Mouse (Mus musculus) liver, embryonic 14.5 days (tissue): Measurements from ENCODE around the gene Zfp423. TPM values are rescaled to one million over a fixed set of nuclear protein-coding genes. Genes with fewer than 3 reads are reported as not detected.

ENCODE experiments used
- ATAC-seq: fragments of 200-750 bp; cut with Nextera tagmentation; 2 replicates; pipeline ENCODE4 v1.8.0; 2017; ENCODE audit warnings: moderate number of reproducible peaks, mild to moderate bottlenecking, moderate library complexity; ENCODE audit not compliant: insufficient read depth
- DNase-seq, 3 experiments: peaks; one replicate each; pipeline ENCODE4 v3.0.0-alpha.2; 2012 to 2013; ENCODE audit warnings: low read depth in 3 of 3, low spot score in 3 of 3
- H3K27ac ChIP-seq: fragments of 300-500 bp; sonication (generic); 2 replicates; pipeline ENCODE4 v1.5.1; 2014; ENCODE audit warnings: moderate library complexity, mild to moderate bottlenecking, control low read depth, inconsistent platforms
- H3K27me3 ChIP-seq: fragments of 300-500 bp; sonication (generic); 2 replicates; pipeline ENCODE4 v1.6.1; 2014; ENCODE audit warnings: mild to moderate bottlenecking, low read length, moderate library complexity; ENCODE audit not compliant: control insufficient read depth, insufficient read depth
- H3K36me3 ChIP-seq: fragments of 300-500 bp; sonication (generic); replicated peaks from 2 replicates; pipeline ENCODE4 v1.6.1; 2014; ENCODE audit warnings: low read depth; ENCODE audit not compliant: control insufficient read depth, insufficient read depth
- H3K4me1 ChIP-seq, 2 experiments: fragments of 200-500 bp in 1 of 2; fragments of 300-500 bp in 1 of 2; sonication (generic) in 1 of 2; replicated peaks; 2 replicates each; pipeline ENCODE4 v1.6.1; 2012 to 2014; ENCODE audit warnings: antibody characterized with exemption in 1 of 2, inconsistent platforms in 1 of 2, low read length in 1 of 2; ENCODE audit not compliant: control insufficient read depth in 2 of 2, insufficient read depth in 2 of 2
- H3K4me2 ChIP-seq: fragments of 300-500 bp; sonication (generic); 2 replicates; pipeline ENCODE4 v1.6.1; 2014; ENCODE audit warnings: low read depth, mild to moderate bottlenecking, control low read depth, moderate library complexity
- H3K4me3 ChIP-seq, 2 experiments: fragments of 200-500 bp in 1 of 2; fragments of 300-500 bp in 1 of 2; sonication (generic) in 1 of 2; 2 replicates each; pipeline ENCODE4 v1.5.1; 2012 to 2014; ENCODE audit warnings: low read depth in 2 of 2, low read length in 2 of 2, mild to moderate bottlenecking in 2 of 2, control low read depth in 1 of 2, inconsistent platforms in 1 of 2, moderate library complexity in 1 of 2; ENCODE audit not compliant: insufficient read depth in 1 of 2
- H3K9ac ChIP-seq: fragments of 300-500 bp; sonication (generic); replicated peaks from 2 replicates; pipeline ENCODE4 v1.6.1; 2014; ENCODE audit warnings: mild to moderate bottlenecking, control low read depth, moderate library complexity
- H3K9me3 ChIP-seq: fragments of 300-500 bp; sonication (generic); 2 replicates; pipeline ENCODE4 v1.6.1; 2016; ENCODE audit warnings: low read length, mixed read lengths; ENCODE audit not compliant: control insufficient read depth
- CTCF ChIP-seq: IDR thresholded peaks from 2 replicates; pipeline ENCODE4 v1.5.1; 2016; ENCODE audit warnings: antibody characterized with exemption, low read depth, control low read depth
- EP300 ChIP-seq: IDR thresholded peaks from 2 replicates; pipeline ENCODE4 v1.6.1; 2016; ENCODE audit warnings: antibody characterized with exemption, low read depth
- WGBS: fragments of 180-500 bp; shearing (Covaris S2); extraction: QIAGEN DNeasy Blood & Tissue Kit; methylation state at CpG from one replicate; pipeline ENCODE4 v1.1.7; 2014; ENCODE audit not compliant: insufficient replicate concordance; 5-methylcytosine and 5-hydroxymethylcytosine counted together
- polyA plus RNA-seq, 2 experiments: library from polyadenylated mRNA; depleted of rRNA in 1 of 2; stranded (reverse) in 1 of 2; unstranded in 1 of 2; fragments of >200 nt; fragmentation: Nextera tagmentation in 1 of 2; extraction: Ambion mirVana in 1 of 2; gene quantifications; 2 replicates each; pipeline versions ENCODE4 v1.2.1 to v1.2.3; 2012 to 2014

Gene Zfp423
- polyA plus RNA-seq, 2 experiments, result 0.52 to 0.60 TPM

- ATAC-seq (no peak), DNase-seq (no peak)
- WGBS, result 63% methylated on average over 6 of the region's 6 CpGs
- peaks cover 0 to 3% of the 10 kb centered on the region in 2 experiments; a peak in 1 of 4 replicates for H3K4me1 ChIP-seq
- no peaks in the 10 kb centered on the region for H3K9me3 ChIP-seq
- H3K4me2 ChIP-seq, result no peak overlapping the region
- no peaks in the 10 kb centered on the region for H3K36me3 ChIP-seq
- H3K4me3 ChIP-seq, result no peak overlapping the region
- no peak for TF ChIP-seq EP300
- TF ChIP-seq CTCF, result no peak
- H3K27ac ChIP-seq, result no peak overlapping the region
- H3K27me3 ChIP-seq, result no peaks in the 10 kb centered on the region
- H3K9ac ChIP-seq, result no peak overlapping the region
These were observed 66.5 kb downstream of the Zfp423 start for GRCm38 (mm10) chr8:87892891-87893290.

- no peaks in the 10 kb centered on the region for H3K9me3 ChIP-seq
- no peak overlapping the region for H3K27ac ChIP-seq
- H3K4me3 ChIP-seq, result no peak overlapping the region
- no peaks in the 10 kb centered on the region for H3K27me3 ChIP-seq
- peaks cover 0 to 3% of the 10 kb centered on the region in 2 experiments; a peak in 1 of 4 replicates for H3K4me1 ChIP-seq
- DNase-seq, result no peak
- no peaks in the 10 kb centered on the region for H3K36me3 ChIP-seq
- H3K4me2 ChIP-seq, result no peak overlapping the region
- ATAC-seq, result no peak
- no peak for TF ChIP-seq CTCF
- no peak overlapping the region for H3K9ac ChIP-seq
These were observed 67.5 kb downstream of the Zfp423 start for GRCm38 (mm10) chr8:87891884-87892283.

DNA sequence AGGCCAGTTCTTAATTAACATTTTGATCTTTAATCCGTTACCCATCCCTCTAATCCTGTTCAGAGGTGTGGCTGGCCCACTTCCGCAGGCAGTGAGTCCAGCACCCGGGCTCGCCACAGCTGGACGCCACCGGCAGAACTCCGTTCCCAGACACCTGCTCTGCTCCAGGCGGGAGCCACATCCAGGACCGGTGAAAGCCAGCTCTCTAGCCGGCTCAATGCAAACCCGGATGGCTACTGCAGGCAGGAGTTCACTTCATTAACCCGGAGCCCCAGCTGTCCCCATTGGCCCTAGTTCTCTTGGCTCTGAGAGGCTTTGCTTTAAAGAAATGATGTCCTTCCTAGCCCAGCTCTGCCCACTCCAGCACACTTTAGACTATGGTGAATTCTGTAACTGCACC is 71.4 kb downstream of the Zfp423 start:
- DNase-seq (no peak), ATAC-seq (no peak)
- TF ChIP-seq CTCF, result no peak
- TF ChIP-seq EP300, result no peak
- Histone ChIP-seq H3K9me3 (no peaks in the 10 kb centered on the region), H3K4me2 (no peak overlapping the region), H3K9ac (no peak overlapping the region), H3K4me3 (no peak overlapping the region), H3K27ac (no peak overlapping the region), H3K36me3 (no peaks in the 10 kb centered on the region), H3K27me3 (no peaks in the 10 kb centered on the region), H3K4me1 (no peaks in the 10 kb centered on the region)
- WGBS, result 69% methylated on average over 12 of the region's 12 CpGs

DNA sequence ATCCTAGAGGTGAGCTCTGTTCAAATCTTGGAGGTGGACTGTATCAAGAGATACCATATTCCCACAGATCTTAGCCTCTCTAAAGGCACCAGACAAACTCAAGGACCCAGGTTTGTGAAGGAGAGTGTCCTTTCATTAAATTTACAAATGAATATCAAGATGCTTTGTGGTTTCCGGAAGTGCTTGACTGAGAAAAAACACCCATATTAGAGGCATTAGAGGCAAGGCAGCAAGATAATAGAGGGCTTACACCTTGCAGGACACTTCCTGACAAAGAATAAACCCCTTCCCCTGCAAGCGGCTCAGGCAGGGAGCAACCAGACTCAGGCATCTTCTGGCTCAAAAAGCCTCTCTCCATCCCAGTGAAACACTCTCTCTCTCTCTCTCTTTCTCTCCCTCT is 78.3 kb downstream of the Zfp423 start:
- 62% methylated on average over 2 of the region's 2 CpGs for WGBS
- ATAC-seq, result no peak

GRCm38 (mm10) chr8:87875852-87876251 is 83.5 kb downstream of the Zfp423 start:
- no peak for DNase-seq
- H3K36me3 ChIP-seq, result no peaks in the 10 kb centered on the region
- H3K9ac ChIP-seq, result no peak overlapping the region
- TF ChIP-seq EP300 (no peak), CTCF (no peak)
- 0 out of 4 replicates have a peak, but pooled peaks cover 0 to 2% of the 10 kb centered on the region in 2 experiments for H3K4me1 ChIP-seq
- 49% methylated on average over 6 of the region's 6 CpGs for WGBS
- H3K9me3 ChIP-seq, result no peaks in the 10 kb centered on the region
- no peak overlapping the region for H3K27ac ChIP-seq
- no peak for ATAC-seq
- no peak overlapping the region for H3K4me3 ChIP-seq
- H3K4me2 ChIP-seq, result no peak overlapping the region
- H3K27me3 ChIP-seq, result no peaks in the 10 kb centered on the region

More for the DNA sequence above, 78.3 kb downstream of the Zfp423 start:
- Histone ChIP-seq H3K36me3 (no peaks in the 10 kb centered on the region), H3K4me1 (no peaks in the 10 kb centered on the region), H3K4me3 (no peak overlapping the region), H3K27me3 (no peaks in the 10 kb centered on the region), H3K4me2 (no peak overlapping the region), H3K9ac (no peak overlapping the region), H3K27ac (no peak overlapping the region), H3K9me3 (no peaks in the 10 kb centered on the region)
- no peak for DNase-seq
- no peak for TF ChIP-seq CTCF
- no peak for TF ChIP-seq EP300

DNA sequence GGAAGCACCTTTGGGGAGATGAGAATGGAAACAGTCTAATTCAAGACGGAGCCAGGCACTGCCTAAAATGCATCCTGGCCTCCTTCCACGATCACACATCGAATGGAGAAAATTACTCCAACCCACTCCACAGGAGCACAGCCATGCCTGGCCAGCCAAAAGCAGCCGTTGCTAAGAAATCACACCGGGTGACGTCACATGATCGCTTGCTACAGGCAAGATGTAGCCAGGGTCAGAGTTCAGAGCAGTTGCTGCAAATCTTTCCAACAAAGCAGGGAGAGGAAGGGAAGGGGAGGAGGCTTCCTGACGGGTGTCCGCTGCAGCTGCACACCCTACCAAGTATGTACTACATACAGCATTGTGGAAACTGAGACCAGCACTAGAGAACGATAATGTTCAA is 83.9 kb downstream of the Zfp423 start:
- Histone ChIP-seq H3K4me1 (0 out of 4 replicates have a peak, but pooled peaks cover 0 to 2% of the 10 kb centered on the region in 2 experiments), H3K4me2 (no peak overlapping the region), H3K4me3 (no peak overlapping the region), H3K9me3 (no peaks in the 10 kb centered on the region), H3K9ac (no peak overlapping the region), H3K27ac (no peak overlapping the region), H3K27me3 (no peaks in the 10 kb centered on the region), H3K36me3 (no peaks in the 10 kb centered on the region)
- ATAC-seq (no peak), DNase-seq (no peak)
- TF ChIP-seq CTCF (no peak), EP300 (no peak)
- 47% methylated on average over 10 of the region's 10 CpGs for WGBS
